ENCODE assay signal across 13 mouse cellular contexts in genomic region chr1:73265009-73265408, GRCm38 (mm10).
DNase-seq lines count a peak whose midpoint lies in the region; ATAC-seq lines count a peak whose summit lies in the region.
"Had no signal": no experiment of that assay in that cellular context is flagged by ENCODE, and none has a peak within 500 bp of the region (broad histone marks: within the 10 kb centered on the region; RNA-seq: fewer than 3 reads in every experiment).

No protein-coding gene starts in this region.

- 31% methylated on average over 4 of the region's 4 CpGs for WGBS in heart, embryonic 11.5 days (ENCODE audit: insufficient replicate concordance)
- 51% methylated on average over 4 of the region's 4 CpGs for WGBS in midbrain, embryonic 10.5 days
- 53% methylated on average over 4 of the region's 4 CpGs for WGBS in hindbrain, embryonic 11.5 days

- no peak overlapping the region for H3K27ac ChIP-seq in heart, embryonic 11.5 days (ENCODE audit: low read depth, low read length)
- no peak overlapping the region; the same call in 1 of the 2 replicates for H3K27ac ChIP-seq in midbrain, embryonic 10.5 days (replicated peaks)
- H3K27ac ChIP-seq in hindbrain, embryonic 11.5 days (ENCODE audit: low read depth, low read length), result no peak overlapping the region
- H3K27ac ChIP-seq: embryonic facial prominence, embryonic 10.5 days; stomach, embryonic 15.5 days had no signal

- no peaks in the 10 kb centered on the region for H3K36me3 ChIP-seq in heart, embryonic 11.5 days (ENCODE audit: control insufficient read depth, insufficient read depth, low read length)
- no peaks in the 10 kb centered on the region for H3K36me3 ChIP-seq in midbrain, embryonic 10.5 days
- no peaks in the 10 kb centered on the region for H3K36me3 ChIP-seq in hindbrain, embryonic 11.5 days (ENCODE audit: control insufficient read depth, insufficient read depth, low read length)
- H3K36me3 ChIP-seq: embryonic facial prominence, embryonic 10.5 days; stomach, embryonic 15.5 days had no signal

- no peak overlapping the region for H3K4me2 ChIP-seq in heart, embryonic 11.5 days
- no peak overlapping the region for H3K4me2 ChIP-seq in hindbrain, embryonic 11.5 days (replicated peaks; ENCODE audit: low read depth, low read length)
- H3K4me2 ChIP-seq: stomach, embryonic 15.5 days had no signal

- DNase-seq in heart, adult 11 months, result peak; percentile 95
- peak; percentile 25 for DNase-seq in brain, adult 2 months (ENCODE audit: low read depth, low spot score)
- peak; percentile 64 to 65 for DNase-seq in gastrocnemius, adult 8-10 months (ENCODE audit: low spot score in 2 of 2)
- peak; percentile 20 to 36 for DNase-seq in layer of hippocampus, postnatal 10 days (ENCODE audit: low spot score in 2 of 2)
- no peak for DNase-seq in midbrain, embryonic 10.5 days (ENCODE audit: low spot score)
- no peak for DNase-seq in hindbrain, embryonic 11.5 days (ENCODE audit: low spot score)
- no peak for DNase-seq in adipocyte (ENCODE audit: low spot score)
- DNase-seq: adrenal gland, postnatal 36 days had no signal

- no peaks in the 10 kb centered on the region for H3K27me3 ChIP-seq in heart, embryonic 11.5 days (ENCODE audit: control insufficient read depth, insufficient read depth, low read length)
- H3K27me3 ChIP-seq in midbrain, embryonic 10.5 days (ENCODE audit: low read depth, poor library complexity, severe bottlenecking), result peaks cover 3% of the 10 kb centered on the region; the same call in 1 of the 2 replicates
- no peaks in the 10 kb centered on the region for H3K27me3 ChIP-seq in hindbrain, embryonic 11.5 days (ENCODE audit: control insufficient read depth, insufficient read depth, low read length)
- H3K27me3 ChIP-seq: Patski; stomach, embryonic 15.5 days had no signal

- 0 out of 2 replicates have a peak, but pooled peaks cover 2% of the 10 kb centered on the region for H3K4me1 ChIP-seq in heart, embryonic 11.5 days (ENCODE audit: control insufficient read depth, insufficient read depth, low read length)
- no peaks in the 10 kb centered on the region for H3K4me1 ChIP-seq in midbrain, embryonic 10.5 days
- H3K4me1 ChIP-seq in hindbrain, embryonic 11.5 days (replicated peaks; ENCODE audit: control insufficient read depth, insufficient read depth, low read length), result no peaks in the 10 kb centered on the region
- H3K4me1 ChIP-seq: stomach, embryonic 15.5 days had no signal

- no peak overlapping the region for H3K4me3 ChIP-seq in heart, embryonic 11.5 days (ENCODE audit: low read depth, low read length)
- no peak overlapping the region for H3K4me3 ChIP-seq in midbrain, embryonic 10.5 days
- no peak overlapping the region for H3K4me3 ChIP-seq in hindbrain, embryonic 11.5 days (ENCODE audit: low read depth, low read length)
- H3K4me3 ChIP-seq: embryonic facial prominence, embryonic 10.5 days; stomach, embryonic 15.5 days had no signal

- ATAC-seq in heart, embryonic 11.5 days (replicated peaks; ENCODE audit: insufficient number of reproducible peaks, low FRiP score, low TSS enrichment), result no peak
- no peak for ATAC-seq in hindbrain, embryonic 11.5 days (ENCODE audit: low FRiP score)
- ATAC-seq: inflammation-experienced regulatory T-cells, adult 6 months; Patski had no signal

- H3K9me3 ChIP-seq in heart, embryonic 11.5 days (replicated peaks; ENCODE audit: control insufficient read depth, low read length), result no peaks in the 10 kb centered on the region
- no peaks in the 10 kb centered on the region for H3K9me3 ChIP-seq in midbrain, embryonic 10.5 days (replicated peaks)
- no peaks in the 10 kb centered on the region for H3K9me3 ChIP-seq in hindbrain, embryonic 11.5 days (ENCODE audit: control insufficient read depth, low read length)
- H3K9me3 ChIP-seq: embryonic facial prominence, embryonic 10.5 days; stomach, embryonic 15.5 days had no signal

- no peak overlapping the region for H3K9ac ChIP-seq in heart, embryonic 11.5 days (ENCODE audit: low read depth, low read length)
- no peak overlapping the region for H3K9ac ChIP-seq in hindbrain, embryonic 11.5 days (ENCODE audit: low read depth, low read length)
- H3K9ac ChIP-seq: stomach, embryonic 15.5 days had no signal

Comparison
In these comparisons a context has a peak if more than half of its experiments do, and no peak if none do; other contexts are left out.
1. DNase-seq: peak in heart, adult 11 months (single experiment), brain, adult 2 months (single experiment), gastrocnemius, adult 8-10 months (2 of 2) and layer of hippocampus, postnatal 10 days (2 of 2); none in midbrain, embryonic 10.5 days (single experiment), hindbrain, embryonic 11.5 days (single experiment) and adipocyte (single experiment).